Mouse (Mus musculus) lung, adult 2 months (tissue): ENCODE measurements around the gene Phb2.

Source experiments
- CTCF ChIP-seq: fragments of 200-500 bp; IDR thresholded peaks from 2 replicates; pipeline ENCODE4 v1.5.1; 2011; ENCODE audit warnings: mild to moderate bottlenecking, low read length, control low read depth; ENCODE audit not compliant: insufficient read depth
- POLR2A ChIP-seq: fragments of 200-500 bp; IDR thresholded peaks from 2 replicates; pipeline ENCODE4 v1.6.1; 2011; ENCODE audit warnings: low read depth, mild to moderate bottlenecking, control low read depth, low read length, borderline replicate concordance; ENCODE audit errors: extremely low read depth

GRCm38 (mm10) chr6:124753861-124754260 lies 41.7 kb downstream of the Phb2 start:
- no peak for TF ChIP-seq CTCF
- no peak for TF ChIP-seq POLR2A
